Mouse (Mus musculus): ENCODE measurements around the gene E330017A01Rik. TPM values are rescaled to one million over a fixed set of nuclear protein-coding genes. Genes with fewer than 3 reads are reported as not detected.

Gene E330017A01Rik
- polyA plus RNA-seq, 1 experiment from 2014 or later: not detected

GRCm38 (mm10) chr16:58676633-58677032 is 38.1 kb upstream of the E330017A01Rik start:
- WGBS: 63% methylated on average over 3 of the region's 3 CpGs
- ATAC-seq (replicated peaks; ENCODE audit: low FRiP score): peak; percentile 54
- H3K27me3 ChIP-seq (replicated peaks; ENCODE audit: control insufficient read depth, insufficient read depth, low read length): no peaks in the 10 kb centered on the region
- no peak overlapping the region for H3K27ac ChIP-seq (ENCODE audit: low read depth, low read length)
- H3K4me2 ChIP-seq: peak overlapping the region; percentile 53
- no peaks in the 10 kb centered on the region for H3K9me3 ChIP-seq (ENCODE audit: control insufficient read depth, low read length)
- peaks cover 27% of the 10 kb centered on the region for H3K4me1 ChIP-seq (replicated peaks; ENCODE audit: control insufficient read depth, insufficient read depth, low read length)
- H3K36me3 ChIP-seq (ENCODE audit: control insufficient read depth, insufficient read depth, low read length): peaks cover 49% of the 10 kb centered on the region
- H3K4me3 ChIP-seq (ENCODE audit: low read depth, low read length): peak overlapping the region; percentile 15; the same call in 1 of the 2 replicates
- peak overlapping the region; percentile 25; the same call in 1 of the 2 replicates for H3K9ac ChIP-seq (ENCODE audit: low read depth, low read length)
- DNase-seq (ENCODE audit: low spot score): no peak

- no peak for DNase-seq (ENCODE audit: low spot score)
- 0 out of 2 replicates have a peak overlapping the region, but pooled peaks have one; percentile 25 for H3K9ac ChIP-seq (ENCODE audit: low read depth, low read length)
- H3K27ac ChIP-seq (ENCODE audit: low read depth, low read length): no peak overlapping the region
- H3K36me3 ChIP-seq (ENCODE audit: control insufficient read depth, insufficient read depth, low read length): peaks cover 49% of the 10 kb centered on the region
- H3K9me3 ChIP-seq (ENCODE audit: control insufficient read depth, low read length): no peaks in the 10 kb centered on the region
- H3K4me2 ChIP-seq: peak overlapping the region; percentile 53
- WGBS: 78% methylated on average over 7 of the region's 7 CpGs
- H3K4me3 ChIP-seq (ENCODE audit: low read depth, low read length): peak overlapping the region; percentile 15; the same call in 1 of the 2 replicates
- H3K27me3 ChIP-seq (replicated peaks; ENCODE audit: control insufficient read depth, insufficient read depth, low read length): no peaks in the 10 kb centered on the region
- peak; percentile 8; the same call in 1 of the 2 replicates for ATAC-seq (replicated peaks; ENCODE audit: low FRiP score)
- H3K4me1 ChIP-seq (replicated peaks; ENCODE audit: control insufficient read depth, insufficient read depth, low read length): peaks cover 27% of the 10 kb centered on the region
Measured at GRCm38 (mm10) chr16:58676156-58676555, 37.6 kb upstream of the E330017A01Rik start.

- no peaks in the 10 kb centered on the region for H3K27me3 ChIP-seq (replicated peaks; ENCODE audit: control insufficient read depth, insufficient read depth, low read length)
- no peaks in the 10 kb centered on the region for H3K9me3 ChIP-seq (ENCODE audit: control insufficient read depth, low read length)
- H3K27ac ChIP-seq (ENCODE audit: low read depth, low read length): no peak overlapping the region; the same call in 1 of the 2 replicates
- peak overlapping the region; percentile 100 for H3K4me3 ChIP-seq (ENCODE audit: low read depth, low read length)
- H3K4me1 ChIP-seq (replicated peaks; ENCODE audit: control insufficient read depth, insufficient read depth, low read length): peaks cover 27% of the 10 kb centered on the region
- 93% methylated on average over 13 of the region's 13 CpGs for WGBS
- peaks cover 46% of the 10 kb centered on the region for H3K36me3 ChIP-seq (ENCODE audit: control insufficient read depth, insufficient read depth, low read length)
- ATAC-seq (replicated peaks; ENCODE audit: low FRiP score) (no peak), DNase-seq (ENCODE audit: low spot score) (no peak)
- 0 out of 2 replicates have a peak overlapping the region, but pooled peaks have one; percentile 5 for H3K9ac ChIP-seq (ENCODE audit: low read depth, low read length)
- H3K4me2 ChIP-seq: peak overlapping the region; percentile 65
Measured at GRCm38 (mm10) chr16:58675256-58675655, 36.7 kb upstream of the E330017A01Rik start.

GRCm38 (mm10) chr16:58673811-58674410 is 35.4 kb upstream of the E330017A01Rik start:
- Histone ChIP-seq H3K27me3 (replicated peaks; ENCODE audit: control insufficient read depth, insufficient read depth, low read length) (no peaks in the 10 kb centered on the region), H3K9me3 (ENCODE audit: control insufficient read depth, low read length) (no peaks in the 10 kb centered on the region), H3K27ac (ENCODE audit: low read depth, low read length) (peak overlapping the region; percentile 41; the same call in 1 of the 2 replicates), H3K4me1 (replicated peaks; ENCODE audit: control insufficient read depth, insufficient read depth, low read length) (peaks cover 34% of the 10 kb centered on the region), H3K4me2 (peak overlapping the region; percentile 65), H3K9ac (ENCODE audit: low read depth, low read length) (peak overlapping the region; percentile 27), H3K36me3 (ENCODE audit: control insufficient read depth, insufficient read depth, low read length) (peaks cover 46% of the 10 kb centered on the region), H3K4me3 (ENCODE audit: low read depth, low read length) (peak overlapping the region; percentile 100)
- DNase-seq (ENCODE audit: low spot score) (no peak), ATAC-seq (replicated peaks; ENCODE audit: low FRiP score) (no peak)
- WGBS: 91% methylated on average over 15 of the region's 15 CpGs

GRCm38 (mm10) chr16:58672396-58672795 is 33.9 kb upstream of the E330017A01Rik start:
- peaks cover 35% of the 10 kb centered on the region for H3K36me3 ChIP-seq (ENCODE audit: control insufficient read depth, insufficient read depth, low read length)
- 63% methylated on average over 13 of the region's 13 CpGs for WGBS
- H3K4me3 ChIP-seq (ENCODE audit: low read depth, low read length): peak overlapping the region; percentile 100
- no peaks in the 10 kb centered on the region for H3K27me3 ChIP-seq (replicated peaks; ENCODE audit: control insufficient read depth, insufficient read depth, low read length)
- H3K4me2 ChIP-seq: peak overlapping the region; percentile 65
- peaks cover 44% of the 10 kb centered on the region for H3K4me1 ChIP-seq (replicated peaks; ENCODE audit: control insufficient read depth, insufficient read depth, low read length)
- H3K27ac ChIP-seq (ENCODE audit: low read depth, low read length): peak overlapping the region; percentile 91
- ATAC-seq (replicated peaks; ENCODE audit: low FRiP score) (no peak), DNase-seq (ENCODE audit: low spot score) (no peak)
- H3K9ac ChIP-seq (ENCODE audit: low read depth, low read length): peak overlapping the region; percentile 88
- no peaks in the 10 kb centered on the region for H3K9me3 ChIP-seq (ENCODE audit: control insufficient read depth, low read length)

GRCm38 (mm10) chr16:58671212-58671985 is 32.9 kb upstream of the E330017A01Rik start:
- ATAC-seq (replicated peaks; ENCODE audit: low FRiP score) (no peak), DNase-seq (ENCODE audit: low spot score) (no peak)
- peaks cover 28% of the 10 kb centered on the region for H3K36me3 ChIP-seq (ENCODE audit: control insufficient read depth, insufficient read depth, low read length)
- H3K4me2 ChIP-seq: peak overlapping the region; percentile 65
- peak overlapping the region; percentile 100 for H3K4me3 ChIP-seq (ENCODE audit: low read depth, low read length)
- H3K27ac ChIP-seq (ENCODE audit: low read depth, low read length): peak overlapping the region; percentile 100
- peaks cover 38% of the 10 kb centered on the region for H3K4me1 ChIP-seq (replicated peaks; ENCODE audit: control insufficient read depth, insufficient read depth, low read length)
- H3K9ac ChIP-seq (ENCODE audit: low read depth, low read length): peak overlapping the region; percentile 99
- H3K27me3 ChIP-seq (replicated peaks; ENCODE audit: control insufficient read depth, insufficient read depth, low read length): no peaks in the 10 kb centered on the region
- no peaks in the 10 kb centered on the region for H3K9me3 ChIP-seq (ENCODE audit: control insufficient read depth, low read length)
- 51% methylated on average over 8 of the region's 8 CpGs for WGBS

- peaks cover 23% of the 10 kb centered on the region for H3K36me3 ChIP-seq (ENCODE audit: control insufficient read depth, insufficient read depth, low read length)
- peak overlapping the region; percentile 65 for H3K4me2 ChIP-seq
- DNase-seq (ENCODE audit: low spot score) (peak; percentile 56), ATAC-seq (replicated peaks; ENCODE audit: low FRiP score) (no peak)
- WGBS: under 1% methylated on average over 25 of the region's 25 CpGs
- H3K27ac ChIP-seq (ENCODE audit: low read depth, low read length): peak overlapping the region; percentile 100
- H3K4me1 ChIP-seq (replicated peaks; ENCODE audit: control insufficient read depth, insufficient read depth, low read length): peaks cover 32% of the 10 kb centered on the region
- no peaks in the 10 kb centered on the region for H3K9me3 ChIP-seq (ENCODE audit: control insufficient read depth, low read length)
- peak overlapping the region; percentile 99 for H3K9ac ChIP-seq (ENCODE audit: low read depth, low read length)
- no peaks in the 10 kb centered on the region for H3K27me3 ChIP-seq (replicated peaks; ENCODE audit: control insufficient read depth, insufficient read depth, low read length)
- peak overlapping the region; percentile 100 for H3K4me3 ChIP-seq (ENCODE audit: low read depth, low read length)
Measured at GRCm38 (mm10) chr16:58670643-58671042, 32.1 kb upstream of the E330017A01Rik start.

- DNase-seq (ENCODE audit: low spot score) (peak; percentile 87), ATAC-seq (replicated peaks; ENCODE audit: low FRiP score) (peak; percentile 98)
- Histone ChIP-seq H3K4me3 (ENCODE audit: low read depth, low read length) (peak within 1 kb of the TSS; percentile 100), H3K4me2 (peak within 1 kb of the TSS; percentile 65), H3K4me1 (replicated peaks; ENCODE audit: control insufficient read depth, insufficient read depth, low read length) (peaks cover 29% of the 10 kb centered on the region), H3K27me3 (replicated peaks; ENCODE audit: control insufficient read depth, insufficient read depth, low read length) (no peaks in the 10 kb centered on the region), H3K27ac (ENCODE audit: low read depth, low read length) (peak within 1 kb of the TSS; percentile 100), H3K36me3 (ENCODE audit: control insufficient read depth, insufficient read depth, low read length) (peaks cover 20% of the 10 kb centered on the region), H3K9ac (ENCODE audit: low read depth, low read length) (peak within 1 kb of the TSS; percentile 99), H3K9me3 (ENCODE audit: control insufficient read depth, low read length) (no peaks in the 10 kb centered on the region)
- WGBS: under 1% methylated on average over 51 of the region's 51 CpGs
Measured at GRCm38 (mm10) chr16:58669917-58670630, 31.5 kb upstream of the E330017A01Rik start, which contains the start of gene Cpox. Cpox (plus strand) TSS chr16:58670292.

Measured in liver, embryonic 11.5 days (tissue).